Mouse (Mus musculus) lung, adult 2 months (tissue): ENCODE measurements around the gene 1600014C10Rik. TPM values are rescaled to one million over a fixed set of nuclear protein-coding genes. Genes with fewer than 3 reads are reported as not detected.

Source experiments
- DNase-seq: peaks from one replicate; pipeline ENCODE4 v3.0.0; 2022
- H3K4me1 ChIP-seq: fragments of 200-500 bp; 2 replicates; pipeline ENCODE4 v1.6.1; 2011; ENCODE audit warnings: low read length; ENCODE audit not compliant: control insufficient read depth, insufficient read depth
- H3K4me3 ChIP-seq: fragments of 200-500 bp; replicated peaks from 2 replicates; pipeline ENCODE3; 2011; ENCODE audit warnings: low read depth, mild to moderate bottlenecking, control low read depth, low read length; ENCODE audit errors: extremely low read depth
- CTCF ChIP-seq: fragments of 200-500 bp; IDR thresholded peaks from 2 replicates; pipeline ENCODE4 v1.5.1; 2011; ENCODE audit warnings: mild to moderate bottlenecking, low read length, control low read depth; ENCODE audit not compliant: insufficient read depth
- POLR2A ChIP-seq: fragments of 200-500 bp; IDR thresholded peaks from 2 replicates; pipeline ENCODE4 v1.6.1; 2011; ENCODE audit warnings: low read depth, mild to moderate bottlenecking, control low read depth, low read length, borderline replicate concordance; ENCODE audit errors: extremely low read depth
- WGBS: fragments of 180-500 bp; shearing (Covaris S2); methylation state at CpG from one replicate; pipeline ENCODE4 v1.1.7; 2018; 5-methylcytosine and 5-hydroxymethylcytosine counted together
- polyA plus RNA-seq: library from polyadenylated mRNA; depleted of rRNA; stranded (reverse); fragments of >200 nt; gene quantifications from 2 replicates; pipeline ENCODE4 v1.2.3, GENCODE M21; 2012; rRNA removed

1600014C10Rik gene
- 12.2 and 16.4 TPM in 2 replicates for polyA plus RNA-seq

DNA sequence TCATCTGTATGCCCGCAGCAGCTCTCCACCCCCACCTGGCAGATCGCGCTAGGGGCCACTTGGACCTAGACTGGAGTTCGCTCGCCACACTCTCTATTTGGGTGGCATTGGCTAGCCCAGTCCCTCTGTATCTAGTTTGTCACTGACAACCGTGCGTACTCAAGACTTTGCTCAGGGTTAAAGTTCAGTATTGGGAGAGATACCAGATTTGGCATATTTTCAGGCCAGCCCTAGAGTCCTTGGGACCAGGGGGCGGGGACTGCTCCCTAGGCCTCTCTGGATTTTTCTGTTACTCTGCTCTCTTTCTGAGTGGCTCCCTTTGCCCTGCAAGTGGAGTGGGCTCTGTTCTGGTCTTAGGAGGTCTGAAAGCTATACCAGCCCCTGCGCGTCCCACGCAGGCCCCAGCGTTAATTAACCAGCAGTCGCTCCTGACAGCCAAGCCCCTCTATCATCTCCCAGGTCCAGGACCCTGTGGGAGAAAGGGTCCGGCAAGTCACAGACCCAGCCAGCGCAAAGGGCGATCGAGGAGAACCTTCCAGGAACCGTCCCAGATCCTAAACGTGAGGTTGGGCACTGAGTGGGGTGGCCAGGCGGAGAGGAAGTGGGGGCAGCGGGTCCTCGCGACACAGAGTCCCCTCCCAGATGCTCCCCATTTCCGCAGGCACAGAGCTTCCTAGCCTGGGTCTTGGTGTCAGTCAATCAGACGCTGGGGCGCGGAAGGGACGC, at the start of gene 1600014C10Rik:
Gene 1600014C10Rik, plus strand, starts transcription at position 256 of the 726 bp plus-strand sequence.
- Histone ChIP-seq H3K4me3 (peak within 1 kb of the TSS; percentile 69), H3K4me1 (peaks cover 6% of the 10 kb centered on the region; the same call in 1 of the 2 replicates)
- TF ChIP-seq POLR2A, result no peak
- no peak for TF ChIP-seq CTCF
- 4% methylated on average over 28 of the region's 28 CpGs for WGBS
- no peak for DNase-seq

DNA sequence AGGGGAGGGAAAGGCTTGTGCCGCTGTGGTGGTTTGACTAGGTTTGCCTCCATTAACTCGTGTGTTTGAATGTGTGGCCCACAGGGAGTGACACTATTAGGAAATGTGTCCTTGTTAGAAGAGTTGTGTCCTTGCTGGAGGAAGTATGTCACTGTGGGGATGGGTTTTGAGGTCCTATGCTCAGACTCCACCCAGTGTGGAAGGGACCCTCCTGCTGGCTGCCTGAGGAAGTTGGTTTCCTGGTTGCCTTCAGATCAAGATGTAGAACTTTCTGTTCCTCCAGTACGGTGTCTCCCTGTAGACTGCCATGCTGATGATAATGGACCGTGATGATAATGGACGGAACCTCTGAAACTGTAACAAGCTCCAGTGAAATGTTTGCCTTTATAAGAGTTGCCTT, 48.5 kb upstream of the 1600014C10Rik start:
- 82% methylated on average over 5 of the region's 5 CpGs for WGBS
- no peak for DNase-seq
- TF ChIP-seq CTCF (no peak), POLR2A (no peak)
- no peak overlapping the region for H3K4me3 ChIP-seq
- no peaks in the 10 kb centered on the region for H3K4me1 ChIP-seq

DNA sequence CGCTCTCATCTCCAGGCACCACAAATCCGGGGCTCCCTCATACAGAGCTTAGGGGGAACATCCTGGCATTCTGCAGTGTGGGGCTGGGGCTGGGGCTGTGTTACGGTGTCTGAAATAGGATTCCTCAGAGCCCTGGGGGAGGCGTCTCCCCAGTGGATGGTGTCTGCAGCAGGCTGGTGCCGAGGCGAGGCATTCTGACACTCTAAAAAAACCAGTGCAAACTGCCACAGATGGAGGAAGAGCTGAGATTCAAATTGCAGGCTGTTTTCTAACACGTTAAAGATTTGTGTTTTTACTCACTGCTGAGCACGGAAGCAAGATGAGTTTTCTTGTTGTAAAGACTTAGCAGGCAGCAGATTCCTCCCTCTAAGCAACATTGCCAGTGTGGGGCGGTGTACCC, 42.7 kb upstream of the 1600014C10Rik start:
- no peak for DNase-seq
- Histone ChIP-seq H3K4me1 (no peaks in the 10 kb centered on the region), H3K4me3 (no peak overlapping the region)
- 48% methylated on average over 9 of the region's 9 CpGs for WGBS
- no peak for TF ChIP-seq POLR2A
- no peak for TF ChIP-seq CTCF

DNA sequence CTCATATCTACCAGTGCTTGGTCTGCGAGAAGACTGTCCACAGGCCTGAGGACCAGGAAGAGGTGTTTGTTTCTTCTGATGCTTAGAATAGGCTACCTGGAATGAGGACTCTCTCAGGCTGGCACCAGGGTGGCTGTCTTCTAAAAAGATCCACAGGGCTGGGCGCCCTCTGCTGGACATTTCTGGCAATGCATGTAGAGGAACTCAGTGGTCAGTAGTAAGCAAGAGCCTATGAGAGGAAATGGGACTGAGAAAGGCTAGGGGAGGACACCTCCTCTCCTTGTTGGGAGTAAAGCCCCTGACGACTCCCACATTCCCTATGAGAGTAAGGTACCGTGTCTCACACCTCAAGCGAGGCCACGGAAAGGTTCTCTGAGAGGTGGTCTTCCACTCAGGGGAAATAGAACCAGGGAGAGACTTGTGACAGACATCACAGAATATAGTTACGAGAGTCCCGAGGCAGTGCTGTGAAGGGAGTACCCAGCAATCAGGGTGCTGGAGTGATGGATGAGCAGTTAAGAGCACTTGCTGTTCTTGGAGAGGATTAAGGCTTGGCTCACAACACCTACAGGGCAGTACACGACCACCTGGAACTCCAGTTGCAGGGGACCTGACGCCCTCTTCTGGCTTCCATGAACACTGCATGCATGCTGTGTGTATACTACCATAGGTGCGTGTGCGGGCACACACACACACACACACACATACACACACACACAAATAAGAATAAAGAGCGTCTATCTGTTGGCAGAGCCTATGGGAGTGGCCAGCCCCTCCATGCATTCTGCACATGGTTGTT, 41.1 kb upstream of the 1600014C10Rik start:
- no peaks in the 10 kb centered on the region for H3K4me1 ChIP-seq
- TF ChIP-seq POLR2A, result no peak
- peak; percentile 77 for TF ChIP-seq CTCF
- WGBS, result 58% methylated on average over 13 of the region's 13 CpGs
- DNase-seq, result peak; percentile 80
- no peak overlapping the region for H3K4me3 ChIP-seq

DNA sequence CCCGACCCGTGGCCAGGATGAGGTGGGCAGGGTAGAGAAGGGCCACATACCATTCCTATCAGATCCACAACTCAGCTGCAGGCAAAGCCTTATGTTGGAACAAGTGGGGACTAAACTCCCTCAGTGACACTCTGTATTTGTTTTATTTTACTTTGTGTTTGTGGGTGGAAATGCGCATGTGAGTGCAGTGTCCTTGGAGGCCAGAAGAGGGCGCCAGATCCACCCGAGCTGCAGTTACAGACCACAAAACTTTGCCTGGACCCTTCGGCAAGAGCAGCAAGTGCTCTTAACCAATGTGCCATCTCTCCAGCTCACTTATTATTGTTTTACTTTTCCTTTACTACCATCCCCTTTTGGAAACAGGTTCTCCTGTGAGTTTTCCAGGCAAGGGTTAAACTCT, 35.5 kb upstream of the 1600014C10Rik start:
- Histone ChIP-seq H3K4me3 (no peak overlapping the region), H3K4me1 (no peaks in the 10 kb centered on the region)
- no peak for DNase-seq
- 89% methylated on average over 6 of the region's 6 CpGs for WGBS
- TF ChIP-seq CTCF (no peak), POLR2A (no peak)

DNA sequence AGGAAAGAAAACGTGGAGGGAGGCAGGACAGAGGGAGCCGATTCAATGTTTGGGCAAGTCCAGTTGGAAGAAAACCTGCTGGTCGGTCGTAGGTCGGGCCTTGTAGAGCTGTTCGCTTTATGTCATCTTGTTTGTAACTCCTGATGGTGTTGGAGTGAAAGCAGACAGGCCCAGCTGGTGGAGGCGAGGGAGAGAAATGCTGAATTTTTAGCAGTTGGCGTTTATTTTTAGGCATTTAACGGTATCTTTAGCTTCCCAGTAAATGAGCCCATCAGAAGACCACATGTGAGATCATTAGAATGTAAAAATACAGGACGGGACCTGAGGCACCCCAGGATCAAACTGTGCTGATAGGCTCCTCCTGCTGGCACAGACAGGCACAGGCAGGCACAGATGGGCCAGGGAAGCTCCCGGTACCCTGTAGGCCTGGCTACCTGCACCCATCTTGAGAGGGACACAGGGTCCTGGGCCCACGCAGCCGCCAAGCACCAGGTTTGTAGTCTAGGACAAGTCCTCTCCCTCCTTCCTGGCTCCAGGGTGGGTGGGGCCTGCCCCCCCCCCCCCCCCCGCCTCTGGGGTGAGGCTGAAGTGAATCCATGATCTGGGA, 31.2 kb upstream of the 1600014C10Rik start:
- no peaks in the 10 kb centered on the region for H3K4me1 ChIP-seq
- TF ChIP-seq POLR2A, result no peak
- no peak overlapping the region for H3K4me3 ChIP-seq
- 58% methylated on average over 14 of the region's 14 CpGs for WGBS
- no peak for DNase-seq

DNA sequence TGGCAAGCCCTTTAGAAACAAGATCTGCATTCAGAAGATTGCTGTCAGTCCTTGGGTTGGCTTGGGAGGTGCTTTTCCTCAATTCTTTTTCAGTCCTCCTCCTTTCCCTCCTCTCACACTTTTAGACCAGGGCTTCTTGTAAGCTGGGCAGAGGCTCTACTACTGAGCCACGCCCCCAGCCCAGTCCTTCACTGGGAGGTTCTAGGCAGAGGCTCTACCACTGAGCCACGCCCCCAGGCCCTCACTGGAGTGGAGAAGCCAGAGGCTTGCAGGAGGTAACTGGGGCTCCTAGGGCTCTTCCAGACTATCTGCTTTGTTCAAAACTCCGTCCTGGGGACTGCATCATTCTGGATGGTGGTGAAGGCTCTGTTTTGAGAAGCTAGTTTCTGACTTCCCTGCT, 30.4 kb upstream of the 1600014C10Rik start:
- TF ChIP-seq POLR2A (no peak), CTCF (no peak)
- Histone ChIP-seq H3K4me1 (no peaks in the 10 kb centered on the region), H3K4me3 (no peak overlapping the region)
- DNase-seq, result no peak
- 78% methylated on average over 3 of the region's 3 CpGs for WGBS

DNA sequence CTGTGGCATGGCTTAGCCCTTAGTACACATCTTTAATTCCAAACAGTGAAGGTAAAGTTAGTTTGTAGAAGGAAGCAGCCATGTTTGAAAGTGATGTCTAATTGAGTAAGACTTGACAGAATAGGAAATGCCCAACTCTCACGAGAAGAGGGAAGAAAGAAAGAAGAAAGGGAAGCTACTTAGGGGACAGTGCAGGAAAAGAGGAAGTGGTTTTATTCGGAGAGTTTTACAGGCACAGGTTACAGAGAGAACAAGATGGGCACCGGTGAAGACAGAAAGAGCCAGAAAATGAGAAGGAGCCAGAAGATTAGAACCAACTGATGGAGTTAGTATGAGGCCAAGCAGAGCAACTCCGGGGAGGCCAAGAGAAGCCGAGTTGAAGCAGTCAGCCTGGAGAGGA, 27.2 kb upstream of the 1600014C10Rik start:
- H3K4me1 ChIP-seq, result no peaks in the 10 kb centered on the region
- no peak for DNase-seq
- WGBS, result 67% methylated on average over 5 of the region's 5 CpGs
- TF ChIP-seq POLR2A (no peak), CTCF (no peak)
- H3K4me3 ChIP-seq, result no peak overlapping the region

DNA sequence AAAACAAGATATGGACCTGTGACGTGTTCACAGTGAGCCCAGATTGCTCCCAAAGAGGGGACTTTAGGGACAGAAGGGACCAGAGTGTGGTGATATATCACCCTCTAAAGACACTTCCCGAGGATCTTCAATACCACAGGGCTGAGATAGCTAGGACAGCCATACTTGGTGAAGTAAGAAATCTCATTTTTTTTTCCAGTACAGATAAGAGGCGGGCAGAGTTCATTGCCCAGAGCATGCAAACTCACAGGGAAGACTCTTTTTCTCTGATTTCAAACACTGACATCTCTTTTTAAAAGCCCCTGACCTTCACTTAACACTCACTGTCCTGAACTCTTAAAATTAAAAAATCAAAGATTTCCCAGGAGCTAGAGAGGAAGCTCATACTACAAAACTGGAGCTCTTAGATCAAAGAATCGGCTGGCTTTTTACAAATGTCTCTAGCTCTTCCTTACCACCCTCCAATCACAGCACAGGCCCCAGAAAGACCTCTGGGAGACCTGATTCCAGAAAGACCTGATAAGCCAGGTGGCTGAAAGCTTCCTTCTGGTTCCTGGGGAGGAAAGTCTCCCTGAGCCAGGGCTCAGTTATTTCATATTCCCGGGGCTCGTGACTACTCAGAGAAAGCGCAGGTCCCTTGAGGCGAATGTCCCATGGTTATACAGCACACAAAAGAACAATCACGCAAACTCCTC, 24.1 kb upstream of the 1600014C10Rik start:
- Histone ChIP-seq H3K4me3 (no peak overlapping the region), H3K4me1 (no peaks in the 10 kb centered on the region)
- TF ChIP-seq POLR2A (no peak), CTCF (no peak)
- WGBS, result 59% methylated on average over 9 of the region's 9 CpGs
- no peak for DNase-seq

DNA sequence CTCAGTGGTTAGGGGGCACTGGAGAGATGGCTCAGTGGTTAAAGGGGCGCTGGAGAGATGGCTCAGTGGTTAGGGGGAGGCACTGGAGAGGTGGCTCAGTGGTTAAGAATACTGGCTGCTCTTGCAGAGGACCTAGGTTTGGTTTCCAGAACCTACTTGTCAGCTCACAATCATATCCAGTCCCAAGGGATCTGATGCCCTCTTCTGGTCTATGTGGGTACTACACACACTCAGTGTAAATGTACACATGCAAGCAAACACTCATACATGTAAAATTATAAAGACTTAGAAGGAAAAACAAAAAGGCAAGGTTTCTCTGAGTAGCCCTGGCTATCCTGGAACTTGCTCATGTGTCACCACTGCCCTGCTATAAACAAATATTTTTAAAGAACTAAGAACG, 21.6 kb upstream of the 1600014C10Rik start:
- 97% methylated on average over 2 of the region's 2 CpGs for WGBS
- H3K4me1 ChIP-seq, result no peaks in the 10 kb centered on the region
- no peak for DNase-seq
- TF ChIP-seq POLR2A, result no peak
- no peak for TF ChIP-seq CTCF
- H3K4me3 ChIP-seq, result no peak overlapping the region
